Mouse (Mus musculus) cortical plate, adult 2 months (tissue): ENCODE results near the gene Tpgs1.

Source experiments
- CTCF ChIP-seq: fragments of 200-500 bp; IDR thresholded peaks from 2 replicates; pipeline ENCODE4 v1.5.1; 2011; ENCODE audit warnings: mild to moderate bottlenecking, control low read depth, low read length; ENCODE audit not compliant: insufficient read depth; ENCODE audit errors: extremely low read depth
- POLR2A ChIP-seq: fragments of 200-500 bp; IDR thresholded peaks from 2 replicates; pipeline ENCODE4 v1.6.1; 2011; ENCODE audit warnings: mild to moderate bottlenecking, low read length, control low read depth; ENCODE audit not compliant: insufficient read depth; ENCODE audit errors: extremely low read depth

GRCm38 (mm10) chr10:79683726-79684640 lies 14.8 kb downstream of the Tpgs1 start:
- TF ChIP-seq CTCF = no peak
- no peak for TF ChIP-seq POLR2A
